Mouse (Mus musculus) embryonic fibroblast, embryonic 13.5 days (primary cell): Measurements from ENCODE around the gene Shld1.

Experiments
- CTCF ChIP-seq: IDR thresholded peaks from 2 replicates; pipeline ENCODE4 v1.5.1; 2011; ENCODE audit warnings: mild to moderate bottlenecking, control low read depth, low read length, moderate library complexity, borderline replicate concordance; ENCODE audit not compliant: insufficient read depth
- POLR2A ChIP-seq: IDR thresholded peaks from 2 replicates; pipeline ENCODE4 v1.6.1; 2011; ENCODE audit warnings: low read depth, mild to moderate bottlenecking, control low read depth, low read length, moderate library complexity

DNA sequence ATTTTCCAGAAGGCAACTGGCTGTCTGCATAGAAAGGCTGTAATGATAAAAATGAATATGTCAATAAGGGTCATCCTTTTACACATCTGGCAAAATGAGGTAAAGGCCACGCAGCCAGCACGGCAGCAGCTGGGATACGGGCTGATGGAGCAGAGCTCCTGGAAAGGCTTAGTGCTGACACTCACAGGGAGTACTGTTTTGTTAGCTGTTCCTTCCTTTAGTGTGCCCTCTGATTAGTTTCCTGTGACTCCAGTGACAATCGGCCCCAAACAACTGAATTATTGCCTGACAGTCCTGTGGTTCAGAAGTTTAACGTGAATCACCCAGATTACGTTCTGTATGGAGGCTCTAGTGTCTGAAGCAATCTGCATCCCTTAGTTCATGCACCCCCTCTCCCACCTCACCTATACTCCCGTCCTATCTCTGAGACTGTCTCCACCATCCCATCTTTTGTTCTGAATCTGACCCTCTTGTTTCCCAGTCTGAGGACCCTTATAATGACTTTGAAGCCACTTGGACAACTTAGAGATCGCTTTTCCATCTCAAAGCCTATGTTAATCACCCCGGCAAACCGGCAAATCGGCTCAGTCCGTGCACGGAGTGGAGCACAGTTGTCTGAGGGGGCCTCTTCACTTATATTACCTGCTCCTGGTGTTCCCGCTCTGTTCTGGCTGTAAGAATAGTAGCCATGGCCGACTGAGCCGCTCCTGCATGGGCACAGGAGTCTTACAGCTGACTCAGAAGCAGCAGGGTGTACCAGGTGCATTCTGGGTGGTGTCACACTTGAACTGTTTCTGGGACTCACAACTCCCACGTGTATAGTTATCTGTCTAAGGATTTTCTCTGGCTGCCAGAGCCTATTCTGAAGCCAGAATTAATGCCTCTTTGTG is 39.6 kb upstream of the Shld1 start:
- TF ChIP-seq CTCF (no peak), POLR2A (no peak)
